Mouse (Mus musculus): Measurements from ENCODE around the gene Arl6ip4.

DNA sequence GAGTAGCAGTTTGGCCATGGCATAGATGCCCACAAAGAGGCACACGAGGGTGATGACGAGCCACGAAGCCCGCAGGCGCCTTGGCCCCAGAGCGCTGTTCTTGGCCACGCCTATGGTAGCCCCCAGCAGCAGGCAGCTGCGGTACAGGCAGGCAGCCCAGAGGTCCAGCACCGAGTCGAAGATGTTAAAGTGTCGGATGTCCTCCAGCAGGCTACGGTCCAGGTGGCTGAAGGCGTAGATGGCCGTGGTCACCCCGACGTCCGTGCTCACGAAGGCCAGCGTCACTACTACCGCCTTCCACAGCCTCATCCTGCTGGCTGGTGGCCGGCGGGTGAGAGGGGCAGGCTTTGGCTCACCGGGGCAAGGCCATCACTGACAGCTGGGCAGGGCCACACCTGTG is 26.0 kb upstream of the Arl6ip4 start:
- no peak for TF ChIP-seq POLR2A (IDR thresholded peaks at IDR 0.05; ENCODE audit: insufficient read depth, low read depth, low read length)
- TF ChIP-seq CTCF (IDR thresholded peaks at IDR 0.05), result no peak
